Mouse (Mus musculus) spleen, adult 2 months (tissue): ENCODE data around the gene E130114P18Rik.

Experiments
- CTCF ChIP-seq: fragments of 200-500 bp; IDR thresholded peaks from 2 replicates; pipeline ENCODE4 v1.5.1; 2011; ENCODE audit warnings: mild to moderate bottlenecking, inconsistent platforms; ENCODE audit not compliant: insufficient read depth, insufficient read length, insufficient replicate concordance; ENCODE audit errors: extremely low read depth
- POLR2A ChIP-seq: fragments of 200-500 bp; IDR thresholded peaks from 2 replicates; pipeline ENCODE4 v1.6.1; 2011; ENCODE audit warnings: low read depth, low read length, inconsistent platforms

DNA sequence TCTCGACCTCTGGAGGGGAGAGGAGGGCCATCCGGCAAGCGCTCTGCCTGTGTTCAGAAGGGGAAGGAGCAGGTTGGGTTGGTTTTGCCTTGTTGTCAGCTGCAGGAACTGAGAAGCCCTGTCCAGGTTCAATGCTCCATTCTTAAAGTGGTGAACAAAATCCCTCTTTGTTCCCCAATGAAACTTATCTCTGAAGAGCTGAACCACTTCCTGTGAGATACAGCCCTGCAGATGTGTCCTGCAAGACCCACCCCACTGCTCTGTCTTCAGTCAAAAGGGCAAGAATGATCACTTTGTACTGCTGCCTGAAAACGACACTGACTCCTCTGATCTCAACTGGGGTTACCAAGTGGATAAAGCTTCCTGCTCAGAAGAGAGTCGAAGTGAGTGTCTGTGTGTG is 233.9 kb downstream of the E130114P18Rik start:
- TF ChIP-seq CTCF (no peak), POLR2A (no peak)
